Mouse (Mus musculus): Measurements from ENCODE around the gene Mpp5. TPM values are rescaled to one million over a fixed set of nuclear protein-coding genes. Genes with fewer than 3 reads are reported as not detected.

Gene Mpp5
- polyA plus RNA-seq, 1 experiment from 2014 or later: 15.9 TPM

DNA sequence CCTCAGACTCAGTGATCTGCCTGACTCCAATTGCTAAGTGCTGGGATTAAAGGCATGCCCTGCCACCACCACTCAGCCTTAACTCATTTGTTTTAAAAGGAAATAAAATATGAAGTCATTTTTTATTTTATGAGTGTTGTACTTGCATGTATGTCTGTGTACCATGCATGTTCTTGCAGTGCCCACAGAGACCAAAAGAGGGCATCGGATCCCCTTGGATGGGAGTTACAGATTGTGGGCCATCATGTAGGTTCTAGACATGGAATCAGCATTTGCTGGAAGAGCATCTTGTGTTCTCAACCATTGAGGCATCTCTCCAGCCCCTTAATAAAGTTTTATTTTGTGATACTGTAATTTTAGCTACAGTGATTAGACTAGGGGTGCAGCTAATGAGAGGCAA is 116.7 kb downstream of the Mpp5 start:
- no peak for ATAC-seq
- no peak overlapping the region for H3K27ac ChIP-seq (ENCODE audit: low read depth, low read length)
- H3K4me2 ChIP-seq (ENCODE audit: low read length): no peak overlapping the region
- H3K9ac ChIP-seq (ENCODE audit: low read depth, low read length): no peak overlapping the region
- 100% methylated on average over 1 of the region's 1 CpGs for WGBS
- H3K9me3 ChIP-seq (ENCODE audit: control insufficient read depth, low read length): no peaks in the 10 kb centered on the region
- H3K4me1 ChIP-seq (ENCODE audit: control insufficient read depth, insufficient read depth, low read depth, low read length): peaks cover 8% of the 10 kb centered on the region
- H3K4me3 ChIP-seq (ENCODE audit: low read length): no peak overlapping the region
- H3K36me3 ChIP-seq (ENCODE audit: control insufficient read depth, insufficient read depth, low read length): peaks cover 5% of the 10 kb centered on the region; the same call in 1 of the 2 replicates
- H3K27me3 ChIP-seq (replicated peaks; ENCODE audit: control insufficient read depth, insufficient read depth, low read length): no peaks in the 10 kb centered on the region

DNA sequence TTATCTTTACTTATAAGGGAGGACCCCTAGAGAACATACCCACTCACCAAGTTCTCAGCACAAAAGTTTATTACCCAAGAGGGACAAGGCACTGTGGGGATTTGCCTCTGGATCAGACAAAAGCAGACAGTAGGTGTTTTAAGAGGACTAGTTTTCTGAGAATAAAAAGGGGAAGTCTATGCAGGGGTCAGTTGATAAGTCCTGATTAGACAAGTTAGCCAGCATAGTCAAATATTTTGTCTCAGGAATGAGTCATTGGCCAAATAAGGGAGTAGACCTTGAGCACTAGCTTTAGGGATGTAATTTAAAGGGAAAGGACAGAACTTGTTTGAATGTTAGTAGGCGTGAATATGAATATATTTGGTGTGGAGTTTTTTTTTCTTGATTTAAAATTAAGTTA is 119.4 kb downstream of the Mpp5 start:
- Histone ChIP-seq H3K27ac (ENCODE audit: low read depth, low read length) (no peak overlapping the region), H3K4me2 (ENCODE audit: low read length) (no peak overlapping the region), H3K9me3 (ENCODE audit: control insufficient read depth, low read length) (no peaks in the 10 kb centered on the region), H3K4me1 (ENCODE audit: control insufficient read depth, insufficient read depth, low read depth, low read length) (peaks cover 2% of the 10 kb centered on the region), H3K36me3 (ENCODE audit: control insufficient read depth, insufficient read depth, low read length) (peaks cover 7% of the 10 kb centered on the region; the same call in 1 of the 2 replicates), H3K27me3 (replicated peaks; ENCODE audit: control insufficient read depth, insufficient read depth, low read length) (no peaks in the 10 kb centered on the region), H3K9ac (ENCODE audit: low read depth, low read length) (no peak overlapping the region), H3K4me3 (ENCODE audit: low read length) (no peak overlapping the region)
- no peak for ATAC-seq
- WGBS: 100% methylated on average over 1 of the region's 1 CpGs

DNA sequence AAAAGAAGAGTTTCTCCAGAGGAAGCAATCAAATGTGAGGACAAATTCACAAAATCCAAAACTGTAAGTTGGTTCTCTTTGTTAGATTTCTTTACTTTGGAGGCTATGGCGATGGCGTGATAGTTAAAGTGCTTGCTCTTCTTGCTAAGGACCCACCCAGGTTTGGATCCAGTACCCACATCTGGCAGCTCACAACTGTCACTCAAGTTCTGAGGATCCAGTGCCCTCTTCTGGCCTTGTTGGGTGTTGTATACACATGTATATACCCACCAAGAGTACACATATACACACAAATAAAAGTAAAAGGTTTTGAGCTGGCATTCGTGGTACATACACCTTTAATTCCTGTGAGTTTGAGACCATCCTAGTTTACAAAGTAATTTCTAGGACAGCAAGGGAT is 125.9 kb downstream of the Mpp5 start:
- no peaks in the 10 kb centered on the region for H3K27me3 ChIP-seq (replicated peaks; ENCODE audit: control insufficient read depth, insufficient read depth, low read length)
- WGBS: over 99% methylated on average over 3 of the region's 3 CpGs
- no peak for ATAC-seq

DNA sequence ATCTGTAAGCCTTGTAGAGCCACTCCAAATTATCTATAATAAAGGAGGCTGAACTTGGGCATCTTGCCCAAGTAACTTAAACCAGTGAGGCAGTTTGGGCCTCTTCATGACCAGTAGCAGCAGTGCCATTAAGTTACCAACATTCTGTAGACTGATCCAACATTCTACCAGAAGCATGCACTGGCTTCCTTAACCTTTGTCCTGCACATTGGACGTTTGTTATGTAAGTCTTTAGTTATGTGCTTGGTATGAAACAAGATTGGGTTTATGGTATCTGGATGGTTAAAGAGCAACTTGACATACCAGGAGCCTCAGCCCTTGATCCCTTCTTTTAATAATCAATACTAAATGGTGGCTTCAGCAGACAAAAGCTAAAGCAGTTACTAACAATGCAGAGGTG is 141.4 kb downstream of the Mpp5 start:
- H3K27me3 ChIP-seq (replicated peaks; ENCODE audit: control insufficient read depth, insufficient read depth, low read length): no peaks in the 10 kb centered on the region
- no peak for ATAC-seq
- H3K4me1 ChIP-seq (ENCODE audit: control insufficient read depth, insufficient read depth, low read depth, low read length): no peaks in the 10 kb centered on the region
- WGBS: 89% methylated on average over 1 of the region's 1 CpGs
- no peaks in the 10 kb centered on the region for H3K9me3 ChIP-seq (ENCODE audit: control insufficient read depth, low read length)
- no peak overlapping the region for H3K4me2 ChIP-seq (ENCODE audit: low read length)
- H3K4me3 ChIP-seq (ENCODE audit: low read length): no peak overlapping the region
- no peak overlapping the region for H3K27ac ChIP-seq (ENCODE audit: low read depth, low read length)
- no peak overlapping the region for H3K9ac ChIP-seq (ENCODE audit: low read depth, low read length)
- H3K36me3 ChIP-seq (ENCODE audit: control insufficient read depth, insufficient read depth, low read length): peaks cover 7% of the 10 kb centered on the region; the same call in 1 of the 2 replicates

More for the DNA sequence above, 125.9 kb downstream of the Mpp5 start:
- H3K4me3 ChIP-seq (ENCODE audit: low read length): no peak overlapping the region
- no peaks in the 10 kb centered on the region for H3K9me3 ChIP-seq (ENCODE audit: control insufficient read depth, low read length)
- H3K27ac ChIP-seq (ENCODE audit: low read depth, low read length): no peak overlapping the region
- peaks cover 18% of the 10 kb centered on the region for H3K36me3 ChIP-seq (ENCODE audit: control insufficient read depth, insufficient read depth, low read length)
- no peak overlapping the region for H3K4me2 ChIP-seq (ENCODE audit: low read length)
- H3K9ac ChIP-seq (ENCODE audit: low read depth, low read length): no peak overlapping the region
- no peaks in the 10 kb centered on the region for H3K4me1 ChIP-seq (ENCODE audit: control insufficient read depth, insufficient read depth, low read depth, low read length)

Other genes starting within 250 kb of the Mpp5 start
- 0.40 TPM in 1 of 2 replicates, not detected in the other for gene Fam71d, start 57.4 kb upstream of the Mpp5 start, polyA plus RNA-seq (2015; fragmentation: Nextera tagmentation; extraction: Ambion mirVana)
- gene Atp6v1d, start 112.7 kb downstream of the Mpp5 start, polyA plus RNA-seq (2015; fragmentation: Nextera tagmentation; extraction: Ambion mirVana): 119 and 132 TPM in 2 replicates
- 138 and 143 TPM in 2 replicates for gene Eif2s1, start 112.9 kb downstream of the Mpp5 start, polyA plus RNA-seq (2015; fragmentation: Nextera tagmentation; extraction: Ambion mirVana)
- 2.8 and 3.3 TPM in 2 replicates for gene Plek2, start 158.1 kb downstream of the Mpp5 start, polyA plus RNA-seq (2015; fragmentation: Nextera tagmentation; extraction: Ambion mirVana)

All from hindbrain, embryonic 16.5 days (tissue).